Mouse (Mus musculus) myocyte (in vitro differentiated cells): ENCODE measurements at regions not wholly inside any gene's neighbourhood (a gene's known extent, or its start where the extent isn't known, plus 50 kb on each side); places are given as distances from the start of the nearest gene placed in this dataset.

Experiments used
- H3K27me3 ChIP-seq: one replicate; pipeline ENCODE4 v1.6.1; 2011; ENCODE audit not compliant: control insufficient read depth, insufficient read depth, insufficient read length
- H3K36me3 ChIP-seq: one replicate; pipeline ENCODE4 v1.6.1; 2011; ENCODE audit not compliant: control insufficient read depth, insufficient read depth
- H3K4me2 ChIP-seq: one replicate; pipeline ENCODE4 v1.6.1; 2011; ENCODE audit warnings: low read depth, control low read depth
- H3K4me3 ChIP-seq: one replicate; pipeline ENCODE4 v1.5.1; 2011; ENCODE audit warnings: mild to moderate bottlenecking, control low read depth, moderate library complexity
- H3K79me2 ChIP-seq: one replicate; pipeline ENCODE4 v1.6.1; 2011; ENCODE audit not compliant: control insufficient read depth, insufficient read depth
- H3ac ChIP-seq: one replicate; pipeline ENCODE4 v1.6.1; 2011; ENCODE audit not compliant: control insufficient read depth, insufficient read length
- CEBPB ChIP-seq: IDR thresholded peaks from 2 replicates; pipeline ENCODE4 v1.6.1; 2011; ENCODE audit warnings: mild to moderate bottlenecking, moderate library complexity; ENCODE audit not compliant: poor library complexity, insufficient read depth, severe bottlenecking
- E2F4 ChIP-seq: IDR thresholded peaks from one replicate; pipeline ENCODE4 v1.6.1; 2011; ENCODE audit warnings: mild to moderate bottlenecking, control low read depth, moderate library complexity; ENCODE audit not compliant: insufficient read depth
- MAX ChIP-seq: IDR thresholded peaks from one replicate; pipeline ENCODE4 v1.6.1; 2011; ENCODE audit warnings: low read depth, mild to moderate bottlenecking, control low read depth
- MYOD1 ChIP-seq, 3 experiments: IDR thresholded peaks; one replicate each; pipeline ENCODE4 v1.6.1; 2011; ENCODE audit warnings: control low read depth in 2 of 3, low read depth in 2 of 3, mild to moderate bottlenecking in 2 of 3, moderate library complexity in 1 of 3; ENCODE audit not compliant: insufficient read length in 2 of 3, control insufficient read depth in 1 of 3
- MYOG ChIP-seq, 3 experiments: IDR thresholded peaks; one replicate each; pipeline ENCODE4 v1.6.1; 2011; ENCODE audit warnings: control low read depth in 2 of 3, low read depth in 2 of 3, mild to moderate bottlenecking in 2 of 3; ENCODE audit not compliant: insufficient read length in 2 of 3, control insufficient read depth in 1 of 3, insufficient read depth in 1 of 3
- POLR2A ChIP-seq: IDR thresholded peaks from one replicate; pipeline ENCODE4 v1.6.1; 2011; ENCODE audit warnings: low read depth, mild to moderate bottlenecking, control low read depth, moderate library complexity; ENCODE audit not compliant: insufficient read length
- POLR2AphosphoS2 ChIP-seq: IDR thresholded peaks from one replicate; pipeline ENCODE4 v1.6.1; 2011; ENCODE audit warnings: low read depth, control low read depth; ENCODE audit not compliant: insufficient read length
- REST ChIP-seq: IDR thresholded peaks from one replicate; pipeline ENCODE4 v1.6.1; 2011; ENCODE audit warnings: mild to moderate bottlenecking, control low read depth, moderate library complexity; ENCODE audit not compliant: insufficient read depth, insufficient read length
- SRF ChIP-seq: IDR thresholded peaks from one replicate; pipeline ENCODE4 v1.6.1; 2011; ENCODE audit warnings: low read depth; ENCODE audit not compliant: control insufficient read depth, insufficient read length
- TCF12 ChIP-seq: IDR thresholded peaks from one replicate; pipeline ENCODE4 v1.6.1; 2011; ENCODE audit warnings: mild to moderate bottlenecking, control low read depth; ENCODE audit not compliant: poor library complexity, insufficient read depth, severe bottlenecking
- TCF3 ChIP-seq: IDR thresholded peaks from one replicate; pipeline ENCODE4 v1.6.1; 2011; ENCODE audit warnings: low read depth, control low read depth; ENCODE audit not compliant: insufficient read length
- USF1 ChIP-seq: IDR thresholded peaks from one replicate; pipeline ENCODE4 v1.6.1; 2011; ENCODE audit warnings: low read depth, mild to moderate bottlenecking, control low read depth, moderate library complexity

DNA sequence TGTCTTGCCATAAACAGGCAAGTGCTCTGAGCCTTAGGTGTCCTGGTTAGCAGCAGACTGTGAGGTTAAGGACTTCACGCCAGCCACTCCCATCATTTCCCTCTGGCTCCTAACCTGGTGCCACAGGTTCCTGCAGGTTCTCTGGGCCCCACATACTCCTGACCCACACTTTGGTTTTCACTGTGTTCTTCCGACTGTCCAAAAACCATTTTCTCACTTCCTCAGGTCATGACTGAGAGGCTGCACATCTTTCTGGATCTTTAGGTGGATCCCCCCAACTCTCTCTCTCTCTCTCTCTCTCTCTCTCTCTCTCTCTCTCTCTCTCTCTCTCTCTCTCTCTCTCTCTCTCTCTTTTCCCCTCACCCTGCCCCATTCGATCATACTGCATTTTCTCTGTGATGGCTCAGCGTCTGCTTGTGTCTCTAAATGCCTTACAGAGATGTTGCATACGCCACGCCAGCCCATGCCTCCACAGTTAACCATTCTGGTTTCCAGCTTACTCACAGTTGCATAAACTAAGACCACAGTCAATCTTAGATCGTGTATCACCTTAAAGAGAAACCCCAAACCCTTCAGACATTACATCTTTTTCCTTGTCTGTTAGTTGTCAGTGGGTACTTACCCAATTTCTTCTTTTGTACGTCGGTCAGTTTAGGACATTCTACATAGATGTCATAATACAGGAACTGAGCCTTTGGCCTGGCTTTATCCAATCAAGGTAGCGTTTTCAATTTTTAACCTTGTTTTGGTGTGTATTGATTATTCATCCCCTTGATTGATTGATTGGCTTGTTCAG is 112.0 kb upstream of the Zfp217 start:
- H3K27me3 ChIP-seq: no peaks in the 10 kb centered on the region
- H3K4me2 ChIP-seq: no peak overlapping the region
- H3ac ChIP-seq: no peak overlapping the region
- H3K79me2 ChIP-seq: no peaks in the 10 kb centered on the region
- H3K4me3 ChIP-seq: no peak overlapping the region
- no peak for TF ChIP-seq USF1
- TF ChIP-seq REST: no peak
- no peak for TF ChIP-seq TCF12
- no peak for TF ChIP-seq MYOD1 (IDR thresholded peaks at IDR 0.05; ENCODE audit: control insufficient read depth in 1 of 3, insufficient read length in 2 of 3, low read depth in 2 of 3)
- no peak for TF ChIP-seq TCF3
- no peak for TF ChIP-seq POLR2AphosphoS2
- TF ChIP-seq CEBPB: no peak
- no peak for TF ChIP-seq MAX
- no peak for TF ChIP-seq E2F4
- H3K36me3 ChIP-seq: no peaks in the 10 kb centered on the region

DNA sequence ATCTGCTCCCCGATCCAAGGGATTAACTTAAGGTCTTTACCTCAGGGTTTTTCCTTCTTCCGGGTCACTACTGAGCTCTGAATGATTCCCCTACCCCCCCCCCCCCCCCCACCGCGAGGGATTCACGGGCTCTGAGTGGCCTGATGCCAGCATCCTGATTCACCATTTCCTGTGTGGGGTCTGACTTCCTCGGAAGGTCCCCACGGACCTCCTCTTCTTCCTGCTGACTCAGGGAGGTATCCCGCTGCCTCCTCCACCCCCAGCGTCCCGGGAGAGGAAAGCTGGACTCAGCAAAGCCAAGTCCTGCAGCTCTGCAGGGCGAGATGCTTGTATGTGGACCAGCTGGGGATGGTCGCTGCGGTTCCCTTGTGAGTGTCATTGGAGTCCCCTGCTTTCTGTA is 110.5 kb upstream of the Zfp217 start:
- no peak overlapping the region for H3K4me2 ChIP-seq
- no peaks in the 10 kb centered on the region for H3K79me2 ChIP-seq
- no peak overlapping the region for H3K4me3 ChIP-seq
- no peak overlapping the region for H3ac ChIP-seq
- H3K36me3 ChIP-seq: no peaks in the 10 kb centered on the region
- no peaks in the 10 kb centered on the region for H3K27me3 ChIP-seq
- no peak for TF ChIP-seq MAX
- no peak for TF ChIP-seq POLR2A
- TF ChIP-seq TCF12: no peak
- TF ChIP-seq REST: no peak
- TF ChIP-seq CEBPB: no peak
- TF ChIP-seq USF1: no peak

DNA sequence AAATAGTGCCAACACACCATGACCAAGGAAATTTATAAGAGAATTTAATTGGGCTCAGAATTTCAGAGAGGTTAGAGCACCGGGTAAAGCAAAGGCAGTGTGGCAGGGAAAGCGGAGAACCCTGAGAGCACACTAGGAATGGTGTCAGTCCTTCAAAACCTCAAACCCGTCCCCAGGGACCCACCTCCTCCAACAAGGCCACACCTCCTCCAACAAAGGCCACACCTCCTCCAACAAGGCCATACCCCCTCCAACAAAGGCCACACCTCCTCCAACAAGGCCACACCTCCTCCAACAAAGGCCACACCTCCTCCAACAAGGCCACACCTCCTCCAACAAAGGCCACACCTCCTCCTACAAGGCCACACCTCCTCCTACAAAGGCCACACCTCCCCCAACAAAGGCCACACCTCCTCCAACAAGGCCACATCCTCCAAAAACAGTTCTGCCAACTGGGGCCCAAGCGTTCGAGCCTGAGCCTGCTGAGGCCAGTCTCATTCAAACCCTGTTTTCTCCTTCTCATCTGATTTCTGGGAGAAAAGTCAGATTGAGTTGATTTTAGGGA is 109.8 kb upstream of the Zfp217 start:
- H3ac ChIP-seq: no peak overlapping the region
- no peaks in the 10 kb centered on the region for H3K27me3 ChIP-seq
- H3K4me2 ChIP-seq: no peak overlapping the region
- no peaks in the 10 kb centered on the region for H3K36me3 ChIP-seq
- H3K79me2 ChIP-seq: no peaks in the 10 kb centered on the region
- TF ChIP-seq POLR2AphosphoS2 (no peak), TCF3 (no peak)
- no peak overlapping the region for H3K4me3 ChIP-seq

DNA sequence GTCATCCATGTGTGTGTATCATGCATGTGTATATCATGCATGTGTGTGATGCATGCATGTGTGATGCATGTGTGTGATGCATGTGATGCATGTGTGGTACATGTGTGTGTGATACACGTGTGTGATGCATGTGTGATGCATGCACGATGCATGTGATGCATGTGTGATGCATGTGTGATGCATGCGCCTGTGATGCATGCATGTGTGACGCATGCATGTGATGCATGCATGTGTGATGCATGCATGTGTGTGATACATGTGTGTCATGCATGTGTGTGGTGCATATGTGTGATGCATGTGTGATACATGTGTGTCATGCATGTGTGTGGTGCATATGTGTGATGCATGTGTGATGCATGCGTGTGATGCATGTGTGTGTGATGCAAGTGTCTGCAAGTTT is 108.1 kb upstream of the Zfp217 start:
- no peaks in the 10 kb centered on the region for H3K79me2 ChIP-seq
- no peak overlapping the region for H3ac ChIP-seq
- H3K4me2 ChIP-seq: no peak overlapping the region
- no peaks in the 10 kb centered on the region for H3K36me3 ChIP-seq
- TF ChIP-seq MAX (no peak), MYOG (IDR thresholded peaks at IDR 0.05; ENCODE audit: control insufficient read depth in 1 of 3, insufficient read depth in 1 of 3, insufficient read length in 2 of 3, low read depth in 2 of 3) (peak in 1 of 3 experiments; percentile 33)
- H3K27me3 ChIP-seq: no peaks in the 10 kb centered on the region
- H3K4me3 ChIP-seq: no peak overlapping the region

DNA sequence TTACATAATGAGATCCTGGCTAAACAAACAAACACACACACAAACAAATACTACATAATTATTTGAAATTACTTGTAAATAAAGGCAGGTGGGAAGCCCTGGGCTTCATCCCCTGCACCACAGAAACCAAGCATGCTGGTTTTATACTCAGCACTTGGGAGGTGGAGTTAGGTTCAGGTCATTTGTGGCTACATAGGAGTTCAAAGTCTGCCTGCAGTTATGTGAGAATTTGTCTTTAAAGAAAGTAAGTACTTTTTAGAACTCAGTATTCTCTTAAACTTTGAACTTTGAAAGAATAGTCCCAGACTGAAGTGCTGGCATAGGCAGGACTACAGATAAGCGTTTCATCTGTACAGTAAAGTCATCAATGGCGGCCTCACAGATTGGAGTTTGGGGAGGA is 107.6 kb upstream of the Zfp217 start:
- TF ChIP-seq POLR2AphosphoS2: no peak
- TF ChIP-seq MYOG (IDR thresholded peaks at IDR 0.05; ENCODE audit: control insufficient read depth in 1 of 3, insufficient read depth in 1 of 3, insufficient read length in 2 of 3, low read depth in 2 of 3): no peak
- TF ChIP-seq E2F4: no peak
- TF ChIP-seq TCF3: no peak
- TF ChIP-seq POLR2A: no peak
- no peak for TF ChIP-seq MAX
- TF ChIP-seq TCF12: no peak
- no peak for TF ChIP-seq CEBPB
- TF ChIP-seq REST: no peak
- no peak for TF ChIP-seq MYOD1 (IDR thresholded peaks at IDR 0.05; ENCODE audit: control insufficient read depth in 1 of 3, insufficient read length in 2 of 3, low read depth in 2 of 3)
- TF ChIP-seq USF1: no peak
- TF ChIP-seq SRF: no peak
- no peak overlapping the region for H3K4me2 ChIP-seq
- H3K79me2 ChIP-seq: no peaks in the 10 kb centered on the region
- H3K4me3 ChIP-seq: no peak overlapping the region
- no peak overlapping the region for H3ac ChIP-seq
- H3K27me3 ChIP-seq: no peaks in the 10 kb centered on the region
- no peaks in the 10 kb centered on the region for H3K36me3 ChIP-seq
